Mouse (Mus musculus): ENCODE measurements around the gene Polr2e. TPM values are rescaled to one million over a fixed set of nuclear protein-coding genes. Genes with fewer than 3 reads are reported as not detected.
"Not testable (repeated sequence)": the region's sequence is repeated elsewhere in the genome, so short reads cannot be mapped to it uniquely, and the experiment has no call there.

The Polr2e gene
- total RNA-seq, 1 experiment: 293 TPM

- no peak for DNase-seq (ENCODE audit: low read depth, low spot score)
- H3K9ac ChIP-seq (ENCODE audit: insufficient read depth, low read depth, low read length, poor library complexity, severe bottlenecking): peak overlapping the region; percentile 29
- peaks cover 52% of the 10 kb centered on the region for H3K36me3 ChIP-seq (ENCODE audit: control insufficient read depth, insufficient read depth, low read length, poor library complexity, severe bottlenecking)
- H3K4me1 ChIP-seq (ENCODE audit: control insufficient read depth in 2 of 2, insufficient read depth in 2 of 2, low read length in 2 of 2, poor library complexity in 1 of 2): peaks cover 5 to 21% of the 10 kb centered on the region in 2 experiments; a peak in 3 of 4 replicates
- H3K9me3 ChIP-seq (ENCODE audit: control insufficient read depth, insufficient read depth, low read depth, low read length): no peaks in the 10 kb centered on the region
- H3K27ac ChIP-seq (ENCODE audit: insufficient read depth, low read depth, low read length, poor library complexity, severe bottlenecking): no peak overlapping the region
- no peak for TF ChIP-seq HCFC1 (IDR thresholded peaks at IDR 0.05; ENCODE audit: borderline replicate concordance, insufficient read depth, low read length)
- TF ChIP-seq MAFK (IDR thresholded peaks at IDR 0.05; ENCODE audit: insufficient read depth, low read depth, low read length): no peak
- H3K4me3 ChIP-seq (ENCODE audit: insufficient read depth in 1 of 2, low read depth in 1 of 2, low read length in 2 of 2, poor library complexity in 1 of 2, severe bottlenecking in 1 of 2): peak overlapping the region; percentile 10 to 47; a peak in 3 of 4 replicates
- in situ Hi-C loops (cut with MboI; ENCODE audit: low sequenced_read_pairs in 2 of 2, unreplicated experiment in 2 of 2): no loop called here
These were observed 17.5 kb upstream of the Polr2e start for GRCm38 (mm10) chr10:80056976-80057682.

GRCm38 (mm10) chr10:80056506-80056905, 16.9 kb upstream of the Polr2e start:
- H3K27ac ChIP-seq (ENCODE audit: insufficient read depth, low read depth, low read length, poor library complexity, severe bottlenecking): no peak overlapping the region
- H3K4me1 ChIP-seq (ENCODE audit: control insufficient read depth in 2 of 2, insufficient read depth in 2 of 2, low read length in 2 of 2, poor library complexity in 1 of 2): peaks cover 5 to 21% of the 10 kb centered on the region in 2 experiments; a peak in 3 of 4 replicates
- H3K9me3 ChIP-seq (ENCODE audit: control insufficient read depth, insufficient read depth, low read depth, low read length): no peaks in the 10 kb centered on the region
- TF ChIP-seq ZNF384 (IDR thresholded peaks at IDR 0.05; ENCODE audit: low read depth, low read length) (no peak), MAFK (IDR thresholded peaks at IDR 0.05; ENCODE audit: insufficient read depth, low read depth, low read length) (no peak), ZC3H11A (IDR thresholded peaks at IDR 0.05; ENCODE audit: borderline replicate concordance, low read depth, low read length) (no peak), HCFC1 (IDR thresholded peaks at IDR 0.05; ENCODE audit: borderline replicate concordance, insufficient read depth, low read length) (no peak), CHD2 (IDR thresholded peaks at IDR 0.05; ENCODE audit: low read depth, low read length) (no peak)
- DNase-seq (ENCODE audit: low read depth, low spot score): no peak
- peaks cover 49% of the 10 kb centered on the region for H3K36me3 ChIP-seq (ENCODE audit: control insufficient read depth, insufficient read depth, low read length, poor library complexity, severe bottlenecking)
- in situ Hi-C loops (cut with MboI; ENCODE audit: low sequenced_read_pairs in 2 of 2, unreplicated experiment in 2 of 2): no loop called here
- H3K4me3 ChIP-seq (ENCODE audit: insufficient read depth in 1 of 2, low read depth in 1 of 2, low read length in 2 of 2, poor library complexity in 1 of 2, severe bottlenecking in 1 of 2): peak overlapping the region in 1 of 2 experiments; percentile 34; a peak in 1 of 4 replicates
- H3K9ac ChIP-seq (ENCODE audit: insufficient read depth, low read depth, low read length, poor library complexity, severe bottlenecking): no peak overlapping the region

GRCm38 (mm10) chr10:80055891-80056290, 16.3 kb upstream of the Polr2e start:
- DNase-seq (ENCODE audit: low read depth, low spot score): no peak
- TF ChIP-seq HCFC1 (IDR thresholded peaks at IDR 0.05; ENCODE audit: borderline replicate concordance, insufficient read depth, low read length) (no peak), CHD2 (IDR thresholded peaks at IDR 0.05; ENCODE audit: low read depth, low read length) (no peak), ZNF384 (IDR thresholded peaks at IDR 0.05; ENCODE audit: low read depth, low read length) (no peak), ZC3H11A (IDR thresholded peaks at IDR 0.05; ENCODE audit: borderline replicate concordance, low read depth, low read length) (no peak), MAFK (IDR thresholded peaks at IDR 0.05; ENCODE audit: insufficient read depth, low read depth, low read length) (no peak)
- Histone ChIP-seq H3K4me1 (ENCODE audit: control insufficient read depth in 2 of 2, insufficient read depth in 2 of 2, low read length in 2 of 2, poor library complexity in 1 of 2) (peaks cover 5 to 21% of the 10 kb centered on the region in 2 experiments; a peak in 3 of 4 replicates), H3K27ac (ENCODE audit: insufficient read depth, low read depth, low read length, poor library complexity, severe bottlenecking) (no peak overlapping the region; the same call in 1 of the 2 replicates), H3K4me3 (ENCODE audit: insufficient read depth in 1 of 2, low read depth in 1 of 2, low read length in 2 of 2, poor library complexity in 1 of 2, severe bottlenecking in 1 of 2) (peak overlapping the region; percentile 74 to 93), H3K36me3 (ENCODE audit: control insufficient read depth, insufficient read depth, low read length, poor library complexity, severe bottlenecking) (peaks cover 45% of the 10 kb centered on the region), H3K9me3 (ENCODE audit: control insufficient read depth, insufficient read depth, low read depth, low read length) (no peaks in the 10 kb centered on the region), H3K9ac (ENCODE audit: insufficient read depth, low read depth, low read length, poor library complexity, severe bottlenecking) (peak overlapping the region; percentile 14; the same call in 1 of the 2 replicates)
- in situ Hi-C loops (cut with MboI; ENCODE audit: low sequenced_read_pairs in 2 of 2, unreplicated experiment in 2 of 2): no loop called here

GRCm38 (mm10) chr10:80055364-80055763, 15.8 kb upstream of the Polr2e start:
- in situ Hi-C loops (cut with MboI; ENCODE audit: low sequenced_read_pairs in 2 of 2, unreplicated experiment in 2 of 2): no loop called here
- Histone ChIP-seq H3K9ac (ENCODE audit: insufficient read depth, low read depth, low read length, poor library complexity, severe bottlenecking) (peak overlapping the region; percentile 14), H3K9me3 (ENCODE audit: control insufficient read depth, insufficient read depth, low read depth, low read length) (no peaks in the 10 kb centered on the region), H3K4me1 (ENCODE audit: control insufficient read depth in 2 of 2, insufficient read depth in 2 of 2, low read length in 2 of 2, poor library complexity in 1 of 2) (peaks cover 7 to 21% of the 10 kb centered on the region in 2 experiments), H3K36me3 (ENCODE audit: control insufficient read depth, insufficient read depth, low read length, poor library complexity, severe bottlenecking) (peaks cover 39% of the 10 kb centered on the region), H3K4me3 (ENCODE audit: insufficient read depth in 1 of 2, low read depth in 1 of 2, low read length in 2 of 2, poor library complexity in 1 of 2, severe bottlenecking in 1 of 2) (peak overlapping the region; percentile 74 to 93), H3K27ac (ENCODE audit: insufficient read depth, low read depth, low read length, poor library complexity, severe bottlenecking) (no peak overlapping the region; the same call in 1 of the 2 replicates)
- no peak for DNase-seq (ENCODE audit: low read depth, low spot score)
- TF ChIP-seq CHD2 (IDR thresholded peaks at IDR 0.05; ENCODE audit: low read depth, low read length) (no peak), HCFC1 (IDR thresholded peaks at IDR 0.05; ENCODE audit: borderline replicate concordance, insufficient read depth, low read length) (no peak), ZC3H11A (IDR thresholded peaks at IDR 0.05; ENCODE audit: borderline replicate concordance, low read depth, low read length) (no peak), MAFK (IDR thresholded peaks at IDR 0.05; ENCODE audit: insufficient read depth, low read depth, low read length) (no peak), ZNF384 (IDR thresholded peaks at IDR 0.05; ENCODE audit: low read depth, low read length) (no peak)

GRCm38 (mm10) chr10:80054911-80055310, 15.3 kb upstream of the Polr2e start:
- H3K27ac ChIP-seq (ENCODE audit: insufficient read depth, low read depth, low read length, poor library complexity, severe bottlenecking); DNase-seq (ENCODE audit: low read depth, low spot score); in situ Hi-C loops (cut with MboI; ENCODE audit: low sequenced_read_pairs in 2 of 2, unreplicated experiment in 2 of 2); H3K9me3 ChIP-seq (ENCODE audit: control insufficient read depth, insufficient read depth, low read depth, low read length): not testable (repeated sequence)
- peaks cover 11 to 24% of the 10 kb centered on the region in 2 experiments for H3K4me1 ChIP-seq (ENCODE audit: control insufficient read depth in 2 of 2, insufficient read depth in 2 of 2, low read length in 2 of 2, poor library complexity in 1 of 2)
- peaks cover 36% of the 10 kb centered on the region for H3K36me3 ChIP-seq (ENCODE audit: control insufficient read depth, insufficient read depth, low read length, poor library complexity, severe bottlenecking)
- peak overlapping the region; percentile 74 to 93 for H3K4me3 ChIP-seq (ENCODE audit: insufficient read depth in 1 of 2, low read depth in 1 of 2, low read length in 2 of 2, poor library complexity in 1 of 2, severe bottlenecking in 1 of 2)
- H3K9ac ChIP-seq (ENCODE audit: insufficient read depth, low read depth, low read length, poor library complexity, severe bottlenecking): peak overlapping the region; percentile 97
